ENCODE assay signal across 10 mouse cellular contexts in genomic region chr12:117106696-117107095, GRCm38 (mm10).
DNase-seq lines count a peak whose midpoint lies in the region; ATAC-seq and TF ChIP-seq lines count a peak whose summit lies in the region.
"Had no signal": no experiment of that assay in that cellular context is flagged by ENCODE, and none has a peak within 500 bp of the region (broad histone marks: within the 10 kb centered on the region; RNA-seq: fewer than 3 reads in every experiment).

No protein-coding gene starts in this region.

- H3K4me2 ChIP-seq in kidney, postnatal 0 days (ENCODE audit: low read length): peak overlapping the region; percentile 27; the same call in 1 of the 2 replicates
- H3K4me2 ChIP-seq in hindbrain, embryonic 16.5 days (ENCODE audit: low read length): peak overlapping the region; percentile 38
- H3K4me2 ChIP-seq in myocyte (ENCODE audit: low read depth): peak overlapping the region; percentile 52

- 27% methylated on average over 4 of the region's 4 CpGs for WGBS in kidney, postnatal 0 days
- WGBS in kidney, adult 2 months: 32% methylated on average over 4 of the region's 4 CpGs
- WGBS in forebrain, embryonic 10.5 days: 40% methylated on average over 4 of the region's 4 CpGs
- 20% methylated on average over 4 of the region's 4 CpGs for WGBS in hindbrain, embryonic 16.5 days

- TF ChIP-seq POLR2A in kidney, adult 2 months (IDR thresholded peaks at IDR 0.05; ENCODE audit: low read depth, low read length): no peak
- TF ChIP-seq POLR2A in myocyte (IDR thresholded peaks at IDR 0.05; ENCODE audit: insufficient read length, low read depth): no peak

- TF ChIP-seq CTCF in kidney, postnatal 0 days (IDR thresholded peaks at IDR 0.05; ENCODE audit: low read depth): no peak
- TF ChIP-seq CTCF in kidney, adult 2 months (conservative IDR thresholded peaks at IDR 0.05; ENCODE audit: insufficient read depth, insufficient read length, low read depth, low read length): no peak

- 0 out of 2 replicates have a peak, but pooled peaks have one; percentile 29 for ATAC-seq in kidney, postnatal 0 days (replicated peaks; ENCODE audit: low FRiP score, low read depth)
- ATAC-seq in hindbrain, embryonic 16.5 days: peak; percentile 18; the same call in 1 of the 2 replicates

- no peak overlapping the region for H3K4me3 ChIP-seq in kidney, postnatal 0 days (replicated peaks; ENCODE audit: low read depth, low read length)
- H3K4me3 ChIP-seq in kidney, adult 2 months (ENCODE audit: insufficient read depth, low read depth, low read length): no peak overlapping the region
- peak overlapping the region; percentile 27 for H3K4me3 ChIP-seq in forebrain, embryonic 10.5 days
- no peak overlapping the region for H3K4me3 ChIP-seq in hindbrain, embryonic 16.5 days (ENCODE audit: low read length)
- no peak overlapping the region for H3K4me3 ChIP-seq in myocyte

- H3K9me3 ChIP-seq in kidney, postnatal 0 days (replicated peaks; ENCODE audit: low read length): no peaks in the 10 kb centered on the region
- H3K9me3 ChIP-seq in forebrain, embryonic 10.5 days: no peaks in the 10 kb centered on the region
- H3K9me3 ChIP-seq in hindbrain, embryonic 16.5 days (ENCODE audit: control insufficient read depth, low read length): no peaks in the 10 kb centered on the region
- H3K9me3 ChIP-seq: heart, embryonic 10.5 days had no signal

- H3ac ChIP-seq in myocyte (ENCODE audit: control insufficient read depth, insufficient read length): no peak overlapping the region

- no peak overlapping the region for H3K9ac ChIP-seq in kidney, postnatal 0 days (ENCODE audit: low read depth, low read length)
- no peak overlapping the region for H3K9ac ChIP-seq in hindbrain, embryonic 16.5 days (ENCODE audit: low read depth, low read length)

- H3K27me3 ChIP-seq in kidney, postnatal 0 days (ENCODE audit: insufficient read depth, low read length): no peaks in the 10 kb centered on the region; the same call in 1 of the 2 replicates
- H3K27me3 ChIP-seq in kidney, adult 2 months (replicated peaks; ENCODE audit: control insufficient read depth, insufficient read depth, low read length): no peaks in the 10 kb centered on the region
- H3K27me3 ChIP-seq in forebrain, embryonic 10.5 days (ENCODE audit: poor library complexity, severe bottlenecking): peaks cover 92% of the 10 kb centered on the region
- peaks cover 6% of the 10 kb centered on the region for H3K27me3 ChIP-seq in hindbrain, embryonic 16.5 days (replicated peaks; ENCODE audit: control insufficient read depth, insufficient read depth, low read length)
- no peaks in the 10 kb centered on the region for H3K27me3 ChIP-seq in myocyte (ENCODE audit: control insufficient read depth, insufficient read depth, insufficient read length)

- no peaks in the 10 kb centered on the region for H3K4me1 ChIP-seq in kidney, postnatal 0 days (replicated peaks; ENCODE audit: insufficient read depth, low read length)
- no peaks in the 10 kb centered on the region for H3K4me1 ChIP-seq in kidney, adult 2 months (ENCODE audit: control insufficient read depth, insufficient read depth, low read length)
- H3K4me1 ChIP-seq in forebrain, embryonic 10.5 days: peaks cover 26% of the 10 kb centered on the region
- peaks cover 18% of the 10 kb centered on the region for H3K4me1 ChIP-seq in hindbrain, embryonic 16.5 days (ENCODE audit: control insufficient read depth, insufficient read depth, low read depth, low read length)

- H3K36me3 ChIP-seq in kidney, postnatal 0 days (ENCODE audit: insufficient read depth, low read length): no peaks in the 10 kb centered on the region
- no peaks in the 10 kb centered on the region for H3K36me3 ChIP-seq in kidney, adult 2 months (ENCODE audit: control insufficient read depth, insufficient read depth, low read length)
- no peaks in the 10 kb centered on the region for H3K36me3 ChIP-seq in forebrain, embryonic 10.5 days (replicated peaks)
- no peaks in the 10 kb centered on the region for H3K36me3 ChIP-seq in hindbrain, embryonic 16.5 days (ENCODE audit: control insufficient read depth, insufficient read depth, low read length)
- no peaks in the 10 kb centered on the region for H3K36me3 ChIP-seq in myocyte (ENCODE audit: control insufficient read depth, insufficient read depth)
- H3K36me3 ChIP-seq: heart, embryonic 10.5 days had no signal

- no peak overlapping the region for H3K27ac ChIP-seq in kidney, postnatal 0 days
- no peak overlapping the region for H3K27ac ChIP-seq in kidney, adult 2 months (ENCODE audit: insufficient read depth, low read depth, low read length)
- peak overlapping the region; percentile 35; the same call in 1 of the 2 replicates for H3K27ac ChIP-seq in forebrain, embryonic 10.5 days
- peak overlapping the region; percentile 44; the same call in 1 of the 2 replicates for H3K27ac ChIP-seq in hindbrain, embryonic 16.5 days (ENCODE audit: low read depth, low read length)
- H3K27ac ChIP-seq: heart, embryonic 10.5 days had no signal

- peak; percentile 4 for DNase-seq in kidney, postnatal 0 days (ENCODE audit: low spot score)
- no peak for DNase-seq in kidney, adult 2 months
- no peak for DNase-seq in forebrain, embryonic 10.5 days (ENCODE audit: extremely low spot score, low spot score)
- DNase-seq in right cerebral cortex, adult 2 months (ENCODE audit: low spot score in 2 of 2): no peak
- DNase-seq in embryo, embryonic 11 days: no peak
- no peak for DNase-seq in thymus, postnatal 4 days
- DNase-seq: kidney, postnatal 14 days had no signal

- no peaks in the 10 kb centered on the region for H3K79me2 ChIP-seq in myocyte (ENCODE audit: control insufficient read depth, insufficient read depth)

TF ChIP-seq in myocyte, 11 proteins besides CTCF, POLR2A, EP300 and RAD21:
- TF ChIP-seq TCF12 (IDR thresholded peaks at IDR 0.05; ENCODE audit: insufficient read depth, poor library complexity, severe bottlenecking) (no peak), TCF3 (IDR thresholded peaks at IDR 0.05; ENCODE audit: insufficient read length, low read depth) (no peak), REST (IDR thresholded peaks at IDR 0.05; ENCODE audit: insufficient read depth, insufficient read length) (no peak), MYOG (IDR thresholded peaks at IDR 0.05; ENCODE audit: control insufficient read depth in 1 of 3, insufficient read depth in 1 of 3, insufficient read length in 2 of 3, low read depth in 2 of 3) (no peak), POLR2AphosphoS2 (IDR thresholded peaks at IDR 0.05; ENCODE audit: insufficient read length, low read depth) (no peak), MAX (IDR thresholded peaks at IDR 0.05; ENCODE audit: low read depth) (no peak), E2F4 (IDR thresholded peaks at IDR 0.05; ENCODE audit: insufficient read depth) (no peak), SRF (IDR thresholded peaks at IDR 0.05; ENCODE audit: control insufficient read depth, insufficient read length, low read depth) (no peak), USF1 (IDR thresholded peaks at IDR 0.05; ENCODE audit: low read depth) (no peak), CEBPB (IDR thresholded peaks at IDR 0.05; ENCODE audit: insufficient read depth, poor library complexity, severe bottlenecking) (no peak)

Comparison
In these comparisons a context has a peak if more than half of its experiments do, and no peak if none do; other contexts are left out.
1. H3K27ac ChIP-seq: peak in forebrain, embryonic 10.5 days (single experiment) and hindbrain, embryonic 16.5 days (single experiment); none in kidney, postnatal 0 days (single experiment) and kidney, adult 2 months (single experiment).
2. Peak in every context shown above with its lines, with median percentiles within 50 percentile points of each other: H3K4me2 ChIP-seq.